Mouse (Mus musculus): Measurements from ENCODE around the gene Mchr1. TPM values are rescaled to one million over a fixed set of nuclear protein-coding genes. Genes with fewer than 3 reads are reported as not detected.

The Mchr1 gene
- polyA plus RNA-seq, 1 experiment from 2014 or later: 3.3 TPM

GRCm38 (mm10) chr15:81248341-81248679, 13.0 kb downstream of the Mchr1 start:
- no peaks in the 10 kb centered on the region for H3K27me3 ChIP-seq (replicated peaks; ENCODE audit: insufficient read depth, low read length)
- peak overlapping the region; percentile 46 for H3K4me2 ChIP-seq (replicated peaks; ENCODE audit: low read depth, low read length)
- no peaks in the 10 kb centered on the region for H3K9me3 ChIP-seq (ENCODE audit: low read length)
- H3K4me3 ChIP-seq (ENCODE audit: low read depth, low read length): no peak overlapping the region
- WGBS: 28% methylated on average over 4 of the region's 4 CpGs
- H3K36me3 ChIP-seq (ENCODE audit: insufficient read depth, low read length): no peaks in the 10 kb centered on the region
- ATAC-seq (no peak), DNase-seq (ENCODE audit: low spot score) (no peak)
- TF ChIP-seq EP300 (IDR thresholded peaks at IDR 0.05) (no peak), CTCF (IDR thresholded peaks at IDR 0.05) (no peak)
- H3K9ac ChIP-seq (replicated peaks; ENCODE audit: low read depth): no peak overlapping the region
- H3K27ac ChIP-seq (ENCODE audit: low read length): peak overlapping the region; percentile 91
- H3K4me1 ChIP-seq (ENCODE audit: insufficient read depth, low read depth, low read length): peaks cover 14% of the 10 kb centered on the region; the same call in 1 of the 2 replicates

- DNase-seq (ENCODE audit: low spot score) (no peak), ATAC-seq (no peak)
- H3K27ac ChIP-seq (ENCODE audit: low read length): peak overlapping the region; percentile 91
- H3K27me3 ChIP-seq (replicated peaks; ENCODE audit: insufficient read depth, low read length): no peaks in the 10 kb centered on the region
- 79% methylated on average over 4 of the region's 4 CpGs for WGBS
- no peak overlapping the region for H3K4me3 ChIP-seq (ENCODE audit: low read depth, low read length)
- no peak overlapping the region for H3K9ac ChIP-seq (replicated peaks; ENCODE audit: low read depth)
- peaks cover 14% of the 10 kb centered on the region; the same call in 1 of the 2 replicates for H3K4me1 ChIP-seq (ENCODE audit: insufficient read depth, low read depth, low read length)
- no peak overlapping the region for H3K4me2 ChIP-seq (replicated peaks; ENCODE audit: low read depth, low read length)
- no peaks in the 10 kb centered on the region for H3K9me3 ChIP-seq (ENCODE audit: low read length)
- no peaks in the 10 kb centered on the region for H3K36me3 ChIP-seq (ENCODE audit: insufficient read depth, low read length)
- TF ChIP-seq EP300 (IDR thresholded peaks at IDR 0.05): no peak
- no peak for TF ChIP-seq CTCF (IDR thresholded peaks at IDR 0.05)
Observed at GRCm38 (mm10) chr15:81248951-81249579, 13.8 kb downstream of the Mchr1 start.

- H3K9me3 ChIP-seq (ENCODE audit: low read length): no peaks in the 10 kb centered on the region
- H3K27me3 ChIP-seq (replicated peaks; ENCODE audit: insufficient read depth, low read length): no peaks in the 10 kb centered on the region
- H3K9ac ChIP-seq (replicated peaks; ENCODE audit: low read depth): no peak overlapping the region
- H3K4me3 ChIP-seq (ENCODE audit: low read depth, low read length): no peak overlapping the region
- no peak for TF ChIP-seq CTCF (IDR thresholded peaks at IDR 0.05)
- TF ChIP-seq EP300 (IDR thresholded peaks at IDR 0.05): no peak
- 26% methylated on average over 4 of the region's 4 CpGs for WGBS
- no peak overlapping the region for H3K27ac ChIP-seq (ENCODE audit: low read length)
- H3K4me1 ChIP-seq (ENCODE audit: insufficient read depth, low read depth, low read length): peaks cover 11% of the 10 kb centered on the region; the same call in 1 of the 2 replicates
- no peaks in the 10 kb centered on the region for H3K36me3 ChIP-seq (ENCODE audit: insufficient read depth, low read length)
- DNase-seq (ENCODE audit: low spot score) (no peak), ATAC-seq (no peak)
- no peak overlapping the region for H3K4me2 ChIP-seq (replicated peaks; ENCODE audit: low read depth, low read length)
Observed at GRCm38 (mm10) chr15:81252626-81253174, 17.4 kb downstream of the Mchr1 start.

- ATAC-seq (no peak; the same call in 1 of the 2 replicates), DNase-seq (ENCODE audit: low spot score) (peak; percentile 44)
- Histone ChIP-seq H3K9ac (replicated peaks; ENCODE audit: low read depth) (no peak overlapping the region), H3K9me3 (ENCODE audit: low read length) (no peaks in the 10 kb centered on the region), H3K4me2 (replicated peaks; ENCODE audit: low read depth, low read length) (no peak overlapping the region), H3K27ac (ENCODE audit: low read length) (no peak overlapping the region), H3K4me1 (ENCODE audit: insufficient read depth, low read depth, low read length) (peaks cover 6% of the 10 kb centered on the region; the same call in 1 of the 2 replicates), H3K36me3 (ENCODE audit: insufficient read depth, low read length) (no peaks in the 10 kb centered on the region), H3K27me3 (replicated peaks; ENCODE audit: insufficient read depth, low read length) (no peaks in the 10 kb centered on the region), H3K4me3 (ENCODE audit: low read depth, low read length) (no peak overlapping the region)
- TF ChIP-seq EP300 (IDR thresholded peaks at IDR 0.05) (no peak), CTCF (IDR thresholded peaks at IDR 0.05) (peak; percentile 42)
- 52% methylated on average over 2 of the region's 2 CpGs for WGBS
Observed at GRCm38 (mm10) chr15:81253585-81253984, 18.3 kb downstream of the Mchr1 start.

GRCm38 (mm10) chr15:81254113-81254640, 18.9 kb downstream of the Mchr1 start:
- Histone ChIP-seq H3K27ac (ENCODE audit: low read length) (no peak overlapping the region), H3K4me2 (replicated peaks; ENCODE audit: low read depth, low read length) (no peak overlapping the region), H3K9me3 (ENCODE audit: low read length) (no peaks in the 10 kb centered on the region), H3K27me3 (replicated peaks; ENCODE audit: insufficient read depth, low read length) (no peaks in the 10 kb centered on the region), H3K4me3 (ENCODE audit: low read depth, low read length) (no peak overlapping the region), H3K4me1 (ENCODE audit: insufficient read depth, low read depth, low read length) (peaks cover under 1% of the 10 kb centered on the region; the same call in 1 of the 2 replicates), H3K9ac (replicated peaks; ENCODE audit: low read depth) (no peak overlapping the region), H3K36me3 (ENCODE audit: insufficient read depth, low read length) (no peaks in the 10 kb centered on the region)
- ATAC-seq (no peak), DNase-seq (ENCODE audit: low spot score) (no peak)
- WGBS: 72% methylated on average over 8 of the region's 8 CpGs
- no peak for TF ChIP-seq EP300 (IDR thresholded peaks at IDR 0.05)

GRCm38 (mm10) chr15:81255063-81255462, 19.8 kb downstream of the Mchr1 start:
- Histone ChIP-seq H3K9me3 (ENCODE audit: low read length) (no peaks in the 10 kb centered on the region), H3K4me1 (ENCODE audit: insufficient read depth, low read depth, low read length) (no peaks in the 10 kb centered on the region), H3K9ac (replicated peaks; ENCODE audit: low read depth) (no peak overlapping the region), H3K27ac (ENCODE audit: low read length) (no peak overlapping the region), H3K27me3 (replicated peaks; ENCODE audit: insufficient read depth, low read length) (no peaks in the 10 kb centered on the region), H3K4me2 (replicated peaks; ENCODE audit: low read depth, low read length) (no peak overlapping the region), H3K36me3 (ENCODE audit: insufficient read depth, low read length) (no peaks in the 10 kb centered on the region), H3K4me3 (ENCODE audit: low read depth, low read length) (no peak overlapping the region)
- WGBS: 43% methylated on average over 6 of the region's 6 CpGs
- ATAC-seq: no peak
- DNase-seq (ENCODE audit: low spot score): no peak
- TF ChIP-seq EP300 (IDR thresholded peaks at IDR 0.05) (no peak), CTCF (IDR thresholded peaks at IDR 0.05) (no peak)

Data from lung, postnatal 0 days (tissue).